Mouse (Mus musculus) midbrain, embryonic 10.5 days (tissue): ENCODE measurements around the gene Sowaha. TPM values are rescaled to one million over a fixed set of nuclear protein-coding genes. Genes with fewer than 3 reads are reported as not detected.

ENCODE experiments used
- polyA plus RNA-seq: library from polyadenylated mRNA; unstranded; fragments of >200 nt; fragmentation: Nextera tagmentation; extraction: Ambion mirVana; gene quantifications from 2 replicates; pipeline ENCODE4 v1.2.1, GENCODE M21; 2016

Gene Sowaha
- polyA plus RNA-seq, 1 experiment from 2014 or later: 0.26 TPM

Other genes starting within 250 kb of the Sowaha start
- 106 and 116 TPM in 2 replicates for gene Hspa4, start 179.8 kb downstream of the Sowaha start, polyA plus RNA-seq
- gene Zcchc10, start 155.6 kb downstream of the Sowaha start, polyA plus RNA-seq: 24.6 and 25.2 TPM in 2 replicates
- 27.7 and 40.8 TPM in 2 replicates for gene Aff4, start 129.4 kb downstream of the Sowaha start, polyA plus RNA-seq
- not detected in 2 replicates for gene Leap2, start 57.1 kb downstream of the Sowaha start, polyA plus RNA-seq
- gene Uqcrq, start 49.4 kb downstream of the Sowaha start, polyA plus RNA-seq: 597 and 602 TPM in 2 replicates
- 2.1 and 2.7 TPM in 2 replicates for gene Gdf9, start 49.3 kb downstream of the Sowaha start, polyA plus RNA-seq
- gene Gm10447, start 23.2 kb downstream of the Sowaha start, polyA plus RNA-seq: not detected in 2 replicates
- 1.8 and 2.1 TPM in 2 replicates for gene Shroom1, start 23.1 kb downstream of the Sowaha start, polyA plus RNA-seq
- gene Gm9837, start 9.8 kb downstream of the Sowaha start, polyA plus RNA-seq: not detected in 2 replicates
- not detected in 2 replicates for gene Gm9945, start 108 bp downstream of the Sowaha start, polyA plus RNA-seq
- gene Sept8, start 39.0 kb upstream of the Sowaha start, polyA plus RNA-seq: 17.3 and 18.0 TPM in 2 replicates
- 77.3 and 94.6 TPM in 2 replicates for gene Kif3a, start 87.1 kb upstream of the Sowaha start, polyA plus RNA-seq
- 1.0 and 1.3 TPM in 2 replicates for gene Il4, start 138.4 kb upstream of the Sowaha start, polyA plus RNA-seq
- not detected in 2 replicates for gene Il13, start 154.4 kb upstream of the Sowaha start, polyA plus RNA-seq
- 21.2 and 22.6 TPM in 2 replicates for gene Rad50, start 227.0 kb upstream of the Sowaha start, polyA plus RNA-seq
- not detected in 2 replicates for gene Il5, start 240.5 kb upstream of the Sowaha start, polyA plus RNA-seq